Mouse (Mus musculus) forebrain, postnatal 0 days (tissue): ENCODE data around the gene Klhl18. TPM values are rescaled to one million over a fixed set of nuclear protein-coding genes. Genes with fewer than 3 reads are reported as not detected.
"Not testable (repeated sequence)": the region's sequence is repeated elsewhere in the genome, so short reads cannot be mapped to it uniquely, and the experiment has no call there.

Experiments used
- ATAC-seq: fragments of 200-750 bp; cut with Nextera tagmentation; 2 replicates; pipeline ENCODE4 v1.8.0; 2017; ENCODE audit warnings: mild to moderate bottlenecking, moderate library complexity
- DNase-seq: peaks from one replicate; pipeline ENCODE4 v3.0.0-alpha.2; 2015
- H3K27ac ChIP-seq: fragments of 300-500 bp; sonication (generic); 2 replicates; pipeline ENCODE4 v1.5.1; 2014; ENCODE audit warnings: low read depth, mild to moderate bottlenecking, antibody characterized with exemption, low read length, moderate library complexity, mixed read lengths
- H3K27me3 ChIP-seq: fragments of 300-500 bp; sonication (generic); 2 replicates; pipeline ENCODE4 v1.6.1; 2014; ENCODE audit warnings: mild to moderate bottlenecking, low read length, mixed read lengths; ENCODE audit not compliant: insufficient read depth
- H3K36me3 ChIP-seq: fragments of 300-500 bp; sonication (generic); 2 replicates; pipeline ENCODE4 v1.6.1; 2014; ENCODE audit warnings: mild to moderate bottlenecking, moderate library complexity; ENCODE audit not compliant: insufficient read depth
- H3K4me1 ChIP-seq: fragments of 300-500 bp; sonication (generic); 2 replicates; pipeline ENCODE4 v1.6.1; 2014; ENCODE audit warnings: antibody characterized with exemption; ENCODE audit not compliant: insufficient read depth
- H3K4me2 ChIP-seq: fragments of 300-500 bp; sonication (generic); 2 replicates; pipeline ENCODE4 v1.6.1; 2014; ENCODE audit warnings: low read depth, mild to moderate bottlenecking, moderate library complexity
- H3K4me3 ChIP-seq: fragments of 300-500 bp; sonication (generic); 2 replicates; pipeline ENCODE4 v1.5.1; 2014; ENCODE audit warnings: low read depth, low read length, mixed read lengths
- H3K9ac ChIP-seq: fragments of 300-500 bp; sonication (generic); 2 replicates; pipeline ENCODE4 v1.6.1; 2014; ENCODE audit warnings: mild to moderate bottlenecking
- H3K9me3 ChIP-seq: fragments of 300-500 bp; sonication (generic); 2 replicates; pipeline ENCODE4 v1.6.1; 2016; ENCODE audit warnings: low read length
- CTCF ChIP-seq: sonication (generic); IDR thresholded peaks from 2 replicates; pipeline ENCODE4 v1.5.1; 2016; ENCODE audit warnings: antibody characterized with exemption, control low read depth, low read depth
- WGBS: fragments of 180-500 bp; shearing (Covaris S2); extraction: QIAGEN DNeasy Blood & Tissue Kit; methylation state at CpG from one replicate; pipeline ENCODE4 v1.1.7; 2014; 5-methylcytosine and 5-hydroxymethylcytosine counted together
- polyA plus RNA-seq: library from polyadenylated mRNA; unstranded; fragments of >200 nt; fragmentation: Nextera tagmentation; extraction: Ambion mirVana; gene quantifications from 2 replicates; pipeline ENCODE4 v1.2.1, GENCODE M21; 2015
- total RNA-seq: library from RNA; depleted of rRNA; stranded (reverse); fragments of >200 nt; gene quantifications from 2 replicates; pipeline ENCODE4 v1.2.3, GENCODE M21; 2014; rRNA removed

The Klhl18 gene
- total and polyA plus RNA-seq, 2 experiments from 2014 or later = 19.3 to 36.8 TPM

DNA sequence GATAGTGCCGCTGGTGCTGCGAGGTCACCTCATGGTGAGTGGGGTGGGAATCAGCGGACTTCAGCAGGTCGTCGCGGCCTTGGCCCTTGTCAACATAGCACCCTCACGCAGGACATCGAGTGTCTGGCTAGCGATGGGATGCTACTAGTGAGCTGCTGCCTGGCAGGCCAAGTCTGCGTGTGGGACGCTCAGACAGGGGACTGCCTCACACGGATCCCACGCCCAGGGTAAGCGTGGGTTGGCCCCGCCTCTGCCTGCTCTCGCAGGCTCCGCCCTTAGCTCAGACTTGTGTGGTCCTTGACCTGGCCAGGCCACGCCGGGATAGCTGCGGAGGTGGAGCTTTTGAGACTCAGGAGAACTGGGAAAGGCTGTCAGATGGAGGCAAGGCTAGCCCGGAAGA is 95.8 kb downstream of the Klhl18 start:
- Histone ChIP-seq H3K27me3 (no peaks in the 10 kb centered on the region), H3K36me3 (peaks cover 91% of the 10 kb centered on the region), H3K4me2 (no peak overlapping the region), H3K9ac (no peak overlapping the region), H3K27ac (no peak overlapping the region), H3K9me3 (no peaks in the 10 kb centered on the region), H3K4me3 (no peak overlapping the region), H3K4me1 (no peaks in the 10 kb centered on the region)
- ATAC-seq (no peak), DNase-seq (no peak)
- no peak for TF ChIP-seq CTCF
- WGBS = 59% methylated on average over 21 of the region's 21 CpGs

DNA sequence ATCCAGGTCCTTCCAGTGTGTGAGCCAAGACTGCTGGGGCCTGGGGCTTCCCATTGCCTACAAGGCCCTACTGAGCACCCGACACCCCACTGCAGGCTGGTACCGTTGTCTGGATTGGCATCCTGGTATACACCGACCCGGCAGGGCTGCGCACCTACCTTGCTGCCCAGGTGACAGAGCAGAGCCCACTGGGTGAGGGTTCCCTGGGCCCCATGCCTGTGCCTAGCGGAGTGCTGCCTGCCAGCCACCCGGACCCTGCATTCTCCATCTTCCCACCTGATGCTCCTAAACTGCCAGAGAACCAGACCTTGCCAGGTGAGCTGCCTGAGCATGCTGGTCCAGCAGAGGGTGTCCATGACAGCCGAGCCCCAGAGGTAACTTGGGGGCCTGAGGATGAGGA is 97.1 kb downstream of the Klhl18 start:
- no peak overlapping the region for H3K4me3 ChIP-seq
- no peak overlapping the region for H3K27ac ChIP-seq
- 93% methylated on average over 8 of the region's 8 CpGs for WGBS
- no peak for TF ChIP-seq CTCF
- H3K9me3 ChIP-seq = no peaks in the 10 kb centered on the region
- H3K9ac ChIP-seq = no peak overlapping the region
- no peak overlapping the region for H3K4me2 ChIP-seq
- DNase-seq (no peak), ATAC-seq (no peak)
- H3K27me3 ChIP-seq = no peaks in the 10 kb centered on the region
- H3K4me1 ChIP-seq = no peaks in the 10 kb centered on the region
- H3K36me3 ChIP-seq = peaks cover 85% of the 10 kb centered on the region

DNA sequence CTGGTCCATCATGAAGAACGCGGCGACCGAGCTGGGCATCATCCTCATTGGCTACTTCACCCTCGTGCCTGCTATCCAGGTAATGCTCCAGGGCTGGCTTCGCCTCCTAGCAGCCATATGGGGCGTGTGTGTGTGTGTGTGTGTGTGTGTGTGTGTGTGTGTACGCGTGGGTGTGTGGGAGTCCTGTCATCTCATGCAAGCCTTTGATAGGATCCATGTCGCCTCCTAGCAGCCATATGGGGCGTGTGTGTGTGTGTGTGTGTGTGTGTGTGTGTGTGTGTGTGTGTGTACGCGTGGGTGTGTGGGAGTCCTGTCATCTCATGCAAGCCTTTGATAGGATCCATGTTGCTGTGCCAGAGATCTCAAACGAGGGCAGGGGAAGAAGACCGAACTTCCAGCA is 98.8 kb downstream of the Klhl18 start:
- not testable (repeated sequence) for H3K4me2 ChIP-seq, H3K27me3 ChIP-seq, ATAC-seq, H3K9ac ChIP-seq, DNase-seq, H3K4me1 ChIP-seq, H3K9me3 ChIP-seq, H3K27ac ChIP-seq, H3K4me3 ChIP-seq
- H3K36me3 ChIP-seq = peaks cover 84% of the 10 kb centered on the region
- 82% methylated on average over 15 of the region's 15 CpGs for WGBS

Other genes starting within 250 kb of the Klhl18 start
- 365 and 387 TPM in 2 replicates for gene Cspg5, start 232.9 kb downstream of the Klhl18 start, total RNA-seq
- gene Cspg5, start 232.9 kb downstream of the Klhl18 start, polyA plus RNA-seq = 234 and 280 TPM in 2 replicates
- gene Elp6, start 171.5 kb downstream of the Klhl18 start, total RNA-seq = 27.8 and 35.2 TPM in 2 replicates
- 27.1 and 27.5 TPM in 2 replicates for gene Elp6, start 171.5 kb downstream of the Klhl18 start, polyA plus RNA-seq
- 87.6 and 111 TPM in 2 replicates for gene Scap, start 143.4 kb downstream of the Klhl18 start, total RNA-seq
- gene Scap, start 143.4 kb downstream of the Klhl18 start, polyA plus RNA-seq = 40.1 and 49.5 TPM in 2 replicates
- gene Ptpn23, start 68.5 kb downstream of the Klhl18 start, total RNA-seq = 25.3 and 26.2 TPM in 2 replicates
- 7.8 and 10.2 TPM in 2 replicates for gene Ptpn23, start 68.5 kb downstream of the Klhl18 start, polyA plus RNA-seq
- gene Ngp, start 56.9 kb downstream of the Klhl18 start, total RNA-seq = 0.31 TPM in 1 of 2 replicates, not detected in the other
- gene Ngp, start 56.9 kb downstream of the Klhl18 start, polyA plus RNA-seq = 1.4 and 2.9 TPM in 2 replicates
- 4.4 and 5.4 TPM in 2 replicates for gene Kif9, start 264 bp upstream of the Klhl18 start, total RNA-seq
- gene Kif9, start 264 bp upstream of the Klhl18 start, polyA plus RNA-seq = 3.0 and 3.8 TPM in 2 replicates
- gene Setd2, start 55.9 kb upstream of the Klhl18 start, total RNA-seq = 74.6 and 86.4 TPM in 2 replicates
- gene Setd2, start 55.9 kb upstream of the Klhl18 start, polyA plus RNA-seq = 13.2 and 21.3 TPM in 2 replicates
- gene Nradd, start 147.8 kb upstream of the Klhl18 start, total RNA-seq = 21.3 and 22.5 TPM in 2 replicates
- gene Nradd, start 147.8 kb upstream of the Klhl18 start, polyA plus RNA-seq = 19.1 and 27.2 TPM in 2 replicates
- 6.1 and 17.6 TPM in 2 replicates for gene Nbeal2, start 177.5 kb upstream of the Klhl18 start, total RNA-seq
- 1.1 and 2.0 TPM in 2 replicates for gene Nbeal2, start 177.5 kb upstream of the Klhl18 start, polyA plus RNA-seq
- 38.4 and 48.4 TPM in 2 replicates for gene Ccdc12, start 179.8 kb upstream of the Klhl18 start, total RNA-seq
- 103 and 104 TPM in 2 replicates for gene Ccdc12, start 179.8 kb upstream of the Klhl18 start, polyA plus RNA-seq